Mouse (Mus musculus) G1E (cell line): Measurements from ENCODE around the gene March9.

ENCODE experiments used
- CTCF ChIP-seq: IDR thresholded peaks from 2 replicates; pipeline ENCODE4 v1.5.1; 2012; ENCODE audit warnings: low read depth, low read length, inconsistent platforms, mixed read lengths
- GATA1 ChIP-seq: IDR thresholded peaks from 2 replicates; pipeline ENCODE4 v1.6.1; 2012; ENCODE audit warnings: borderline replicate concordance, low read length, inconsistent platforms, mixed read lengths
- POLR2AphosphoS5 ChIP-seq: IDR thresholded peaks from 2 replicates; pipeline ENCODE4 v1.6.1; 2012; ENCODE audit warnings: low read depth, low read length, inconsistent platforms; ENCODE audit not compliant: insufficient replicate concordance

GRCm38 (mm10) chr10:127041774-127042338, 18.1 kb downstream of the March9 start:
- TF ChIP-seq CTCF, result no peak
- no peak for TF ChIP-seq POLR2AphosphoS5
- no peak for TF ChIP-seq GATA1
